Mouse (Mus musculus) cerebellum, postnatal 4 days (tissue): ENCODE measurements around the gene Sox21.

ENCODE experiments used
- DNase-seq, 2 experiments: peaks; one replicate each; pipeline ENCODE4 v3.0.0; 2022; ENCODE audit warnings: low spot score in 2 of 2, mixed read lengths in 1 of 2

Gene Sox21

DNA sequence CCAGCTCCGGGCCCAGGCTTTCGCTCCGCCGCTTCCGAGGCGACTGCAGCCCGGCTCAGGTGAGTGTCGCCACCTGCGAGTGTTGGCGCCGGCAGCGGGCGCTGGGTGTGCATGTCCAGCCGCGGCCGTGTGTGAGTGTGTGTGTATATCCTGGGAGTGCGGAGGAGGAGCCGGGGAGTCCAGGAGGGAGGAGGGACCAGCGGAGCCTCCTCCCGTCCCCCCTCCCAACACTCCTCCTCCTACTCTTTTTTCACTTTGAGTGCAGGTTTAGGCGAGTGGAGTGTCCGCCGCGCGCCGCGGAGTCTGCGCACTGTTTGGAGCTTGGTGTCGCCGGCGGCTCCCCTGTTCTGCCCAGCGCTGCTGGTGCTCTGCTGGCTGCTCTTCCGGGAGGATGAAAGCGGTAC lies at the start of gene Sox21:
Sox21 (minus strand) TSS at position 145 of the 404 bp plus-strand sequence.
- peak; percentile 31 to 39 for DNase-seq

GRCm38 (mm10) chr14:118286096-118286495 lies 49.3 kb upstream of the Sox21 start:
- DNase-seq, result no peak

DNA sequence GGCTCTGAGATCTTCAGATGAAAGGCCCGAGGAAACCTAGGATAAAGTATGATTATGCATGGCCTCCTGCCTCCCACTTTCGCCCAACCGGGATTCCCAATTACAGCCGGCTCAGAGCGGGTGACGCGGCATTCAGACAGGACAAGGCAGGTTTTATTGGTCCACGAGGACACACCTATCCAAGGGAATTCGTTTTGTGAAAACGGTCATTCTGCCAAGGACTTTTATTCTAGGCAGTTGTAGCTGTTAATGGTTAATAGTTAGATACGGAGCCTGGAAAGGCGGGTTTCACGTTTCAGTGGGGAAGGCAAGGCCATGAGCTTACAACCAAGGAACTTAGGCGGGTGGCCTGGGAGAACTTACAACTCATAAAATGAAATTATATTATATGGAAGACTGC lies 46.1 kb upstream of the Sox21 start:
- no peak for DNase-seq

DNA sequence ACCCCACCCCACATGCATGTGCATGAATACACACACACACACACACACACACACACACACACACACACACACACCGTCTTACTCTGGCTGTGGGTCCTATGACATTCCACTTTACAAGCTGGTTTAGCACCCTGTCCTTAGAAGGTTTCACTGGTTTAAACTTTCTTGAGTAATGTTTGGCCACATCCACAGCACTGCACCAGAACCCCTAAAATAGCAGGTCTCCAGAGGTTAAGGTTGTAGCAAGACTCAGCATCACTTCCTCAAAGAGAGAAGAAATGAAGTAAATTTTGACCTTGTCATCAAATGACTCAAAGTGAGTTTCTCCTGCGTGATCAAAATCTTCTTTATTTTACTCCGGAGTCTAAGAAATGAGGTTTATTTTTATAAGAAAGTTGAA lies 45.4 kb upstream of the Sox21 start:
- DNase-seq, result no peak

GRCm38 (mm10) chr14:118277704-118278498 lies 41.1 kb upstream of the Sox21 start:
- no peak for DNase-seq

GRCm38 (mm10) chr14:118272594-118273555 lies 36.0 kb upstream of the Sox21 start:
- DNase-seq, result no peak

DNA sequence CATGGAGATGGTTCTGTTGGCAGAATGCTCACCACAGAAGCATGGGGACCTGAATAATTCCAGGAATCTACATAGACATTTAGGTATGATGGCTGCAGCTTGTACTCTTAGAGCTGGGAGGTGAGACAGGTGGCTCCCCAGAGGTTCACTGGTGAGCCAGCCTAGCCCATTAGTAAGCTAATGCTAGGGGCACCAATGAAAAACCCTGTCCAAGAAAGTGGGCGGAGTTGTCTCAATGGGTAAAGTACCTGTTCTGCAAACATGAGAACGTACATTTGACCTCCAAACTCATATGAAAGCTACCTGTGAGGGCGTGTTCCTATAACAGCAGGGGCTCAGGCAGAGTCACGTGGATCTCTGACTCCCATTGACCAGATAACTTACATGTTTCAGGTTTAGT lies 32.0 kb upstream of the Sox21 start:
- DNase-seq, result no peak

GRCm38 (mm10) chr14:118266660-118267059 lies 29.8 kb upstream of the Sox21 start, which contains the start of gene Gm9376:
Gene Gm9376, plus strand, starts transcription at chr14:118266960.
- no peak for DNase-seq

GRCm38 (mm10) chr14:118253381-118253780 lies 16.6 kb upstream of the Sox21 start:
- DNase-seq, result no peak

GRCm38 (mm10) chr14:118241416-118241815 lies 4.6 kb upstream of the Sox21 start:
- no peak for DNase-seq

- no peak for DNase-seq
Observed at GRCm38 (mm10) chr14:118239351-118239750, 2.5 kb upstream of the Sox21 start.

DNA sequence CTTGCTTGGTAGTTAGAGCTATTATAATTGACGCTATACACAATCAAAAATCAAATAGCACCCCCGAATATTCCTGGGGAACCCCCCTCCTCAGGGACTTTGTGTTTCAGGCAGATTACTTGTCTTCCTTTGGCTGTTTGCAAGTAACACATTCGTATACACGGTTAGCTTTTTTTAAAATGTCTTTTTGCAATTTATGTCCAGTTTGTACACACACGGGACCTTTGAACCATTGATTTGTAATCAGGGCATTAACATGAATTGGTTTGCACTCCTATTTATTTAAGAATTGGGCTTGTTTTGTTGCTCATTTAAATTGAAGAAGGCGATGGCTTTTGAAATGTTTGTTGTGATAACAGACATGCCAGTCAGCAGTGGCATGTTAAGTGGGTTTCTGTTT lies 956 bp upstream of the Sox21 start:
- DNase-seq, result no peak

DNA sequence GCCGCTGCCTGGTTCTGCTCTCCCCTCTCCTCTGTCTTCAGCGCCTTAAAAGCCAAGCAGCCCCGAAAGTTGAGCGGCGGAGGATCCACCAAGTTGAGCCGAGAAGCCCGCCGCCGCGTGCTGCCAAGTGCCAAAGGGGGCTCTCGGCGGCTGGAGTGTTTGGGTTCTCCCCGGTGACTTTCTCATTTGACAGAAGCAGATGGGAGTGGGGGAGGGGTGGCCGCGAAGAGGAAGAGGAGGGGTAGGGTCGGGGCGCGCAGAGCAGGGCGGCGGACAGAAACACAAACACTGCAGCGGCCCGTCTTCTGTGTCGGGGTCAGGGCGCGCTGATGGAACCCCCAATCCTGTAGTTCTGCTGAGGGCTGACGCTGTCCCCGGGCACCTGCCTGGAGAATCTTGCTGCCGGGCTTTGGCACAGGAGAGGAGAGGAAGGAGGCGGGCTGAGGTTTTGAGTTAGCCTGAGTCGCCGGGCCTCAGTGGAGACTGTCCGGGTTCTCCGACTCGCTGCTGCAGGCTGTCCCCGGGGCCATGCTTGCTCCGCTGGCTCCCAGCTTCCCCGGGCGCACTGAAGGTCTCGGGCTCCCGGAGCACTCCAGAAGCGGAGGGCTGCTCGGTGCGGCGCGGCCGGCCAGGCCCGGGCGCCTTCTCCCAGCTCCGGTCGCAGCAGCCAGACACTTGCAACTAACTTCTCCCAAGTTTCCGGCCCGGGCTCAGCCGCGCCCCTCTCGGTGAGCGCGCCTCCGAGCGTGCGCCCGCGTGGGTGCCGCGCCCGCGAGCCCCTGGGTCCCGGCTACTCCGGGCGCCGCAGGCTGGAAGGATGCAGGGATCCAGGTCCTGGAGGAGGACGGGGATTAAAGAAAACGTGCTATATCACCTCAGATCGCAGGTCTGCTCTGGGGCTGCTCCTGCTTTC lies 601 bp downstream of the Sox21 start:
- peak in 1 of 2 experiments; percentile 36 for DNase-seq

GRCm38 (mm10) chr14:118235361-118235972 lies 1.4 kb downstream of the Sox21 start:
- DNase-seq, result peak in 1 of 2 experiments; percentile 30

DNA sequence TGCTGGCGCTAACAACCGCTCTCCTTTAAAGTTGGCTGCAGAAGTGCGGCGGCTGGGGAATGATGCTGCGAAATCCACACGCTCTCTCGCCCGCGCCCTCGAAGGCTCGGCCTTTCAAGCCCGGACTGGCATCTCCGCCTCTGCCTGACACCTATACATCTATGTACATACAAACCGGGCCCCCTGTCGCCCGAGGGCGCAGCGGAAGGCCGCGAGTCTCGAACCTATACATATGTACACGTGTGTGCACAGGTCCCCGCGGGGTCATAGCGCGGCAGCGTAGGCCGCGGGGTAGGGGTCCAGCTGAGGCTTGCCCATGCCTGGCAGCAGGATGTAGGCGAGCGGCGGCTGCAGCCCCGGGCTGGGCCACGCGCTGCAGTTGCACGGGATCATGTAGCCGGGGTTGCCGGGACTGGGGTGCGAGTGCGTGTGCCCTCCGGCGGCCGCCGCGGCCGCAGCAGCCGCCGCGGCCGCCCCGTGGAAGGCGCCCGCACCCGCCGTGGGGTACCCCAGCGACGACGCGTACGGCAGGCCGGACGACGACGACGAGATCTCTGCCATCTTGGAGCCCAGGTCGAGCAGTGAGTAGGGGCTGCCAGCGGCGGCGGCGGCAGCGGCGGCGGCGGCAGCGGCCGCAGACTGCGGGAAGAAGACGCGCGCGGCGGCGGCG lies 2.2 kb downstream of the Sox21 start:
- no peak for DNase-seq

- DNase-seq, result no peak
Observed at GRCm38 (mm10) chr14:118233786-118234540, 2.9 kb downstream of the Sox21 start.

DNA sequence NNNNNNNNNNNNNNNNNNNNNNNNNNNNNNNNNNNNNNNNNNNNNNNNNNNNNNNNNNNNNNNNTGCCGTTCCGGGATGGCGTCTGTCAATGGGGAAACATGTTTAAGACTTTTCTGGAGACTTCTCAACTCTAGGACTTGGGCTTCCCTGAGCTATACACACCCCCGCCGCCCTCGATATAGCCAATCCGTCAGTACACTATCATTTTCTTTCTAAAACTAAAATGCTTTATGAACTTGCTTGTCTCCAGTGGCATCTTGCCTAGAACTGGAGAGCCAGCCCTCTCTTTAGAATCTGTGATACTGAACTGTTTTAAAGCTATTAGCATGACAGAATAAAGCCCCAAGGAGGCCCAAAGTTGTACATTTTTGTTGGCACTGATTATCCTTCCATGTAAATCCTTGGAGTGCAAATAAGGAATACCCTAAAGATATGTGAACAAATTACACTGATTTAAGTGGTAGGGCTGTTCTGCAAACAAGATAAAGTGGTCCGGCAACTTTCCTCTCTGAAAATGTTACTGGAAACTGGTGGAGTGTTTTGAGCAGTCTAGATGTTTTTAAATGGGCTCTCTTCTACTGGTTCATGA lies 4.4 kb downstream of the Sox21 start:
- DNase-seq, result no peak

DNA sequence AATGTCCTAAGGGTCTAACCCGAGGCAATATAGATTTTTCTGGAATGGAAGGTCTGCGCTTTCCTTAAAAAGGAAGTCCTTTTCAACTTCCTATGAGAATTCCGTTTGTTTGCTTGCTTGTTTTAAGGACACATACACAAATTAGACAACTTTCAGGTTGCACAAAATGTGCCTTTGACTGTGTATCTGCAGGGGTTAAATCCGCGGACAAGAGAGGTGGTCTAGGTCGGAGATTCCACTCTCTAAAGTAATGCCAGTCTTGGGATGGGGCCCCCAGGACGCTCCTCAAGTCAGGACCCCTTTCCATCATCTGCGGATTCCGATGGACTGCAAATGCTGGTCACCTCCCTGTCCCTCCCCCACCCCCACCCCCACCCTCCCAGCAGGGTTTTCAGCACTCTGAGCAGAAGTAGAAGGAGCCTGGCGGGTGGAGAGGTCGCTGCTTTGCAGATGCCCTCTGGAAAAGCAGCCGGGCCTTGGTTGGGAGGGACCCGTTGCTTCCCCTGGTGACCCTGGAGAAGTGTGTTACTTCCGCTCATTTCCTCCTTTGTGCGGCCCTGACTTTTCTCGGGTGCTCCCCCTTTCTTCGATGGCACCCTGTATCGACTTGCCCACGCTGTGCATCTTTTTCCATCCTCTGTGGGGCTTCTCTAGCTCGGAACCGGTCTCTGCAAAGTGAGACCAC lies 10.2 kb downstream of the Sox21 start:
- DNase-seq, result no peak

GRCm38 (mm10) chr14:118225911-118226310 lies 10.9 kb downstream of the Sox21 start:
- DNase-seq, result no peak
